Mouse (Mus musculus): ENCODE data around the gene Krt27. TPM values are rescaled to one million over a fixed set of nuclear protein-coding genes. Genes with fewer than 3 reads are reported as not detected.
A peak's percentile ranks its signal among the peaks of the same experiment; 100 is the strongest.

The Krt27 gene
- total RNA-seq, 1 experiment from 2014 or later: not detected

DNA sequence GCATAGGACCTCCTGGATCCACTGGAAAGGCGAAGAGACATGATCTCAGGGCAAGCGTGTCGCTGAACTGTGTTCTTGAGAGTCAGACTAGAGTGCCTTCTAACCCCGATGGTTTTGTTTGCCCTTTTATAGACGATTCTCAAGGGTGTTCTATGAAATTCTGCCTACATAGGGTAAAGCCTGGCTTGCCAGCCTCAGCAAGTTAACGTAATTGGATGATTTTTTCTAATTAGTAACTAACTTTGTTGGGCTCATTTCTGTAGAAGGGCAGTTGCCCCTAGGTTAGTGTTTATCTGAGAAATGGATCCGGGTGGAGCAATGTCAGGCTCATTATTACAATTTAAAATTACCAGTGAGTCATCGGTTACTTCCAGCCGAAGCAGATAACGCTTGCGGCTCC lies 28.1 kb downstream of the Krt27 start, which contains the start of gene Krt25:
Gene Krt25 (minus strand): TSS at position 101 of the 400 bp plus-strand sequence.
- DNase-seq: no peak

GRCm38 (mm10) chr11:99321094-99321493 lies 29.8 kb downstream of the Krt27 start:
- no peak for DNase-seq

DNA sequence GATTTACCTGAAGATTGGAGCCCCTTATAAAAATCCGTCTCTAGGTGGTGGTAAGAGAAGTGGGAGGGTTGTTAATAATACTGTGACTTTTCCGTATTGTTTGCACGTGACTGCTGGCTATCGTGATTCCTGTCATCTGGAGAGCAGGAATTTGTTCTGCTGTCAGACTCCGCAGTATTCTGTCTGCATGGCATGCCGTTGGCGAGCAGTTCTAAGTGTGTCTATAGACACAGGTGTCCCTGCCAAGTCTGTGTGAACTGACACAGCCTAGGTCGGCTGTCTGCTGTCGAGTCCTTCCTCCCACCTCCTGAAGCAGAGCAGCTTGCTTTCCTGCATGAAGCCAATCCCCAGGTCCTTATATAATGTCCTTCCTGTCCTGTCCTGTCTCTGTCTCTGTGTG lies 31.8 kb downstream of the Krt27 start:
- DNase-seq: no peak

DNA sequence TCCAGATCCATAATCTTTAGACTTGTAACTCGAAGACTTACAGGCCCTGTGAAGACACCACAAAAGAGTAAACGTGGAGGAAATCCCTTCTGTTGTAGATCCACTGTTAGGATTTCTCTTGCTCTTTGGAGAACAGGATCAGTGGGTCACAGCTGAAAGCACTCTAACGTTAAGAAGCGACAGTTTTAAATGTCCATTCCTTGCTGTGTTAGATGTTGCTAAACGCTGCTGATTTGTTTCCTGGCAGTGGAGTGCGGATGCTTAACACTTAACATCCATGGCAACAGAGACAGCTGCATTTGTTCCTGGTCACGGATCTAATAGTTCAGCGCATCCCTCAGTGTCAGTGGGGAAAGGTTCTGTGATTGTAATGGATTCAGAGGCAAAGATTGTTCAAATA lies 34.4 kb downstream of the Krt27 start:
- no peak for DNase-seq

DNA sequence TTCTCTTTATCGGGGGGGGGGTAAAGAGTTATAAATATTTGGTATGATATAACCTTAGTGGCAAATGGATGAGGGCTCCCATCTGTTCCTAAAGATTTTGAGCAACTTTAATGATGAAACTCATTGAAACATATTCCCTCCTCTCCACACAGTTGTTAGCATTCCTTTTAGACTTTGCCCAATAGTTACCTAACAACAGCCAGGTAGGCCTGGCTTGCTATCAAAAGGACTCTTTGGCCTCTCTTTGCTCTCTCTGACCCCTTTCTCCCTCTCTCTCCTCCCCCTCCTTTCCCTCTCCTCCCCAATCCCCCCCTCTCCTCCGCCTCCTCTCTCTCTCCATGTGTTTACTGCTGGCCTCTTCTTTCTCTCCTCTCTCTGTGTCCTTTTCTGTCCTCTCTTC lies 36.3 kb downstream of the Krt27 start:
- no peak for DNase-seq

GRCm38 (mm10) chr11:99310882-99311281 lies 40.0 kb downstream of the Krt27 start:
- no peak for DNase-seq

- peak; percentile 56 for DNase-seq
Observed at GRCm38 (mm10) chr11:99307579-99307978, 43.3 kb downstream of the Krt27 start.

Other genes with a start within 250 kb of the Krt27 start
- 0.21 TPM in 1 of 2 replicates, not detected in the other for gene Ccr7, start 196.0 kb downstream of the Krt27 start, total RNA-seq (2021)
- 63.5 and 101 TPM in 2 replicates for gene Smarce1, start 120.1 kb downstream of the Krt27 start, total RNA-seq (2021)
- 1.4 and 2.4 TPM in 2 replicates for gene Krt222, start 107.0 kb downstream of the Krt27 start, total RNA-seq (2021)
- not detected in 2 replicates for gene Krt24, start 65.8 kb downstream of the Krt27 start, total RNA-seq (2021)
- not detected in 2 replicates for gene Krt25, start 28.2 kb downstream of the Krt27 start, total RNA-seq (2021)
- gene Krt26, start 13.1 kb downstream of the Krt27 start, total RNA-seq (2021): not detected in 2 replicates
- gene Krt28, start 23.8 kb upstream of the Krt27 start, total RNA-seq (2021): not detected in 2 replicates
- gene Krt10, start 38.3 kb upstream of the Krt27 start, total RNA-seq (2021): 4.3 and 7.7 TPM in 2 replicates
- gene Krt12, start 71.2 kb upstream of the Krt27 start, total RNA-seq (2021): not detected in 2 replicates
- gene Krt20, start 87.0 kb upstream of the Krt27 start, total RNA-seq (2021): 0.15 TPM in 1 of 2 replicates, not detected in the other
- gene Krt23, start 142.0 kb upstream of the Krt27 start, total RNA-seq (2021): not detected in 2 replicates
- not detected in 2 replicates for gene Krt39, start 170.2 kb upstream of the Krt27 start, total RNA-seq (2021)
- not detected in 2 replicates for gene Krt40, start 192.1 kb upstream of the Krt27 start, total RNA-seq (2021)
- not detected in 2 replicates for gene Krtap3-3, start 199.8 kb upstream of the Krt27 start, total RNA-seq (2021)
- gene Krtap3-2, start 205.7 kb upstream of the Krt27 start, total RNA-seq (2021): not detected in 2 replicates
- gene Gm11939, start 208.4 kb upstream of the Krt27 start, total RNA-seq (2021): not detected in 2 replicates
- not detected in 2 replicates for gene Krtap3-1, start 215.5 kb upstream of the Krt27 start, total RNA-seq (2021)
- gene Krtap1-5, start 229.9 kb upstream of the Krt27 start, total RNA-seq (2021): not detected in 2 replicates
- not detected in 2 replicates for gene Krtap1-4, start 232.6 kb upstream of the Krt27 start, total RNA-seq (2021)
- gene Krtap1-3, start 240.2 kb upstream of the Krt27 start, total RNA-seq (2021): not detected in 2 replicates
- gene Krtap9-3, start 247.0 kb upstream of the Krt27 start, total RNA-seq (2021): not detected in 2 replicates

Measured in adrenal gland, postnatal 25 days (tissue).